ENCODE assay signal across 8 mouse cellular contexts in the genomic region with DNA sequence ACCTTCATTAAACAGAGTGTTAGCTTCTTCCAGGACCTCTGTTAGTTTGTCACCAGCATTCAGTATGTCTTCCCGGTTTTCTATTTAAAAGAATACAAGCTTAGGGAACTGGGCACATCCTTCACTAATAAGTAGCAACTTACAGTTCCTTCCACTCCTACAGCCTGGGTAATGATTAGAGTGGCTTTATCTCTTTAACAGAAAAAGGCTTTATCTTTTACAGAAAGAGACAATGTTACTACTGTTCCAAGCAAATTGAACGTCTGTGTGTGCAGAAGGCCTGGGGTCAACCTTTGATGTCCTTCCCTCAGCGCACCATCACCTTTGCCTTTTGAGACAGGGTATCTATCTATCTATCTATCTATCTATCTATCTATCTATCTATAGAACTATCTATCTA. TPM values are rescaled to one million over a fixed set of nuclear protein-coding genes. Genes with fewer than 3 reads are reported as not detected.
DNase-seq lines count a peak whose midpoint lies in the region; ATAC-seq and TF ChIP-seq lines count a peak whose summit lies in the region.

No protein-coding gene starts in this region.

- no peak for DNase-seq in kidney, postnatal 10 days
- no peak for DNase-seq in adipocyte (ENCODE audit: low spot score)
- no peak for DNase-seq in left cerebral cortex, adult 8-10 months (ENCODE audit: low spot score in 2 of 2)
- no peak for DNase-seq in left cerebral cortex, postnatal 10 days (ENCODE audit: extremely low spot score in 1 of 2, low spot score in 2 of 2)

- peak overlapping the region; percentile 94 for H3K4me3 ChIP-seq in kidney, embryonic 14.5 days (ENCODE audit: low read length)
- peak overlapping the region; percentile 98 for H3K4me3 ChIP-seq in bone marrow macrophage, adult 2 months (ENCODE audit: insufficient read depth, low read length)
- H3K4me3 ChIP-seq in hindbrain, embryonic 16.5 days (ENCODE audit: low read length): peak overlapping the region; percentile 94
- H3K4me3 ChIP-seq in midbrain, embryonic 15.5 days: peak overlapping the region; percentile 79

- peak overlapping the region; percentile 88 for H3K4me2 ChIP-seq in kidney, embryonic 14.5 days (replicated peaks; ENCODE audit: low read depth, low read length)
- H3K4me2 ChIP-seq in hindbrain, embryonic 16.5 days (ENCODE audit: low read length): peak overlapping the region; percentile 89
- H3K4me2 ChIP-seq in midbrain, embryonic 15.5 days: peak overlapping the region; percentile 82

- no peak for ATAC-seq in kidney, embryonic 14.5 days (ENCODE audit: low FRiP score, low TSS enrichment)
- no peak for ATAC-seq in hindbrain, embryonic 16.5 days
- ATAC-seq in midbrain, embryonic 15.5 days (replicated peaks): no peak

- H3K9ac ChIP-seq in kidney, embryonic 14.5 days (ENCODE audit: low read depth, low read length): peak overlapping the region; percentile 99
- H3K9ac ChIP-seq in hindbrain, embryonic 16.5 days (ENCODE audit: low read depth, low read length): peak overlapping the region; percentile 95
- H3K9ac ChIP-seq in midbrain, embryonic 15.5 days: peak overlapping the region; percentile 85; the same call in 1 of the 2 replicates

- TF ChIP-seq CTCF in bone marrow macrophage, adult 2 months (IDR thresholded peaks at IDR 0.05; ENCODE audit: low read depth, low read length): no peak

- TF ChIP-seq POLR2A in bone marrow macrophage, adult 2 months (IDR thresholded peaks at IDR 0.05; ENCODE audit: borderline replicate concordance, low read depth, low read length): no peak

- intact Hi-C loops in left cerebral cortex, postnatal 10 days (cut with DNase I): no loop called here

- peaks cover 42% of the 10 kb centered on the region for H3K36me3 ChIP-seq in kidney, embryonic 14.5 days (ENCODE audit: control insufficient read depth, insufficient read depth, low read length)
- peaks cover 11% of the 10 kb centered on the region for H3K36me3 ChIP-seq in hindbrain, embryonic 16.5 days (ENCODE audit: control insufficient read depth, insufficient read depth, low read length)
- 0 out of 2 replicates have a peak, but pooled peaks cover 6% of the 10 kb centered on the region for H3K36me3 ChIP-seq in midbrain, embryonic 15.5 days (replicated peaks)

- H3K9me3 ChIP-seq in kidney, embryonic 14.5 days (ENCODE audit: control insufficient read depth, low read length): no peaks in the 10 kb centered on the region; the same call in 1 of the 2 replicates
- H3K9me3 ChIP-seq in hindbrain, embryonic 16.5 days (ENCODE audit: control insufficient read depth, low read length): no peaks in the 10 kb centered on the region
- no peaks in the 10 kb centered on the region for H3K9me3 ChIP-seq in midbrain, embryonic 15.5 days

- peak overlapping the region; percentile 100 for H3K27ac ChIP-seq in kidney, embryonic 14.5 days (ENCODE audit: low read depth, low read length)
- H3K27ac ChIP-seq in bone marrow macrophage, adult 2 months (ENCODE audit: insufficient read depth, low read depth, low read length): no peak overlapping the region
- peak overlapping the region; percentile 98 for H3K27ac ChIP-seq in hindbrain, embryonic 16.5 days (ENCODE audit: low read depth, low read length)
- peak overlapping the region; percentile 95; the same call in 1 of the 2 replicates for H3K27ac ChIP-seq in midbrain, embryonic 15.5 days

- no peaks in the 10 kb centered on the region for H3K27me3 ChIP-seq in kidney, embryonic 14.5 days (ENCODE audit: control insufficient read depth, insufficient read depth, low read length)
- no peaks in the 10 kb centered on the region for H3K27me3 ChIP-seq in hindbrain, embryonic 16.5 days (replicated peaks; ENCODE audit: control insufficient read depth, insufficient read depth, low read length)
- H3K27me3 ChIP-seq in midbrain, embryonic 15.5 days (replicated peaks): no peaks in the 10 kb centered on the region

- H3K4me1 ChIP-seq in kidney, embryonic 14.5 days (ENCODE audit: control insufficient read depth, insufficient read depth, low read length): peaks cover 9% of the 10 kb centered on the region
- H3K4me1 ChIP-seq in bone marrow macrophage, adult 2 months (ENCODE audit: control insufficient read depth, insufficient read depth, low read length): peaks cover 7% of the 10 kb centered on the region
- peaks cover 15% of the 10 kb centered on the region for H3K4me1 ChIP-seq in hindbrain, embryonic 16.5 days (ENCODE audit: control insufficient read depth, insufficient read depth, low read depth, low read length)
- peaks cover 22% of the 10 kb centered on the region for H3K4me1 ChIP-seq in midbrain, embryonic 15.5 days

- 42% methylated on average over 3 of the region's 3 CpGs for WGBS in kidney, embryonic 14.5 days
- WGBS in hindbrain, embryonic 16.5 days: 60% methylated on average over 3 of the region's 3 CpGs
- WGBS in midbrain, embryonic 15.5 days: 54% methylated on average over 3 of the region's 3 CpGs

RNA-seq across cellular contexts. Expression of a gene that starts 25.7 kb away (rescaled TPM):
- 74.1 and 75.4 TPM in 2 replicates for polyA plus RNA-seq in kidney, embryonic 14.5 days (2014; fragmentation: Nextera tagmentation; extraction: Ambion mirVana)
- polyA plus RNA-seq in bone marrow macrophage, adult 2 months (2012; ENCODE audit: insufficient read depth, insufficient read length, missing spikeins): 37.7 and 41.0 TPM in 2 replicates
- polyA plus RNA-seq in hindbrain, embryonic 16.5 days (2015; fragmentation: Nextera tagmentation; extraction: Ambion mirVana): 102 and 109 TPM in 2 replicates
- polyA plus RNA-seq in midbrain, embryonic 15.5 days (2015; fragmentation: Nextera tagmentation; extraction: Ambion mirVana): 111 and 117 TPM in 2 replicates
- 10 to 100 TPM; 64.4 to 83.5 (median 67.3) TPM for total RNA-seq in left cerebral cortex, adult 8-10 months (2022)
- 10 to 100 TPM; 56.0 to 56.9 TPM for total RNA-seq in left cerebral cortex, postnatal 10 days (2021)

RNA-seq across cellular contexts. Expression of a gene that starts 27.0 kb away (rescaled TPM):
- polyA plus RNA-seq in kidney, embryonic 14.5 days (2014; fragmentation: Nextera tagmentation; extraction: Ambion mirVana): 228 and 242 TPM in 2 replicates
- polyA plus RNA-seq in bone marrow macrophage, adult 2 months (2012; ENCODE audit: insufficient read depth, insufficient read length, missing spikeins): 55.3 and 65.1 TPM in 2 replicates
- 72.9 and 75.7 TPM in 2 replicates for polyA plus RNA-seq in hindbrain, embryonic 16.5 days (2015; fragmentation: Nextera tagmentation; extraction: Ambion mirVana)
- 79.4 and 83.9 TPM in 2 replicates for polyA plus RNA-seq in midbrain, embryonic 15.5 days (2015; fragmentation: Nextera tagmentation; extraction: Ambion mirVana)
- 10 to 100 TPM; 37.5 to 40.9 (median 40.4) TPM for total RNA-seq in left cerebral cortex, adult 8-10 months (2022)
- total RNA-seq in left cerebral cortex, postnatal 10 days (2021): 10 to 100 TPM; 29.1 to 30.4 TPM

RNA-seq across cellular contexts. Expression of a gene that starts 31.3 kb away (rescaled TPM):
- 24.4 and 41.5 TPM in 2 replicates for polyA plus RNA-seq in kidney, embryonic 14.5 days (2014; fragmentation: Nextera tagmentation; extraction: Ambion mirVana)
- polyA plus RNA-seq in bone marrow macrophage, adult 2 months (2012; ENCODE audit: insufficient read depth, insufficient read length, missing spikeins): 2.9 and 3.9 TPM in 2 replicates
- 49.7 and 57.8 TPM in 2 replicates for polyA plus RNA-seq in hindbrain, embryonic 16.5 days (2015; fragmentation: Nextera tagmentation; extraction: Ambion mirVana)
- 68.7 TPM in 2 replicates for polyA plus RNA-seq in midbrain, embryonic 15.5 days (2015; fragmentation: Nextera tagmentation; extraction: Ambion mirVana)
- 10 to 100 TPM; 64.2 to 70.3 (median 68.0) TPM for total RNA-seq in left cerebral cortex, adult 8-10 months (2022)
- total RNA-seq in left cerebral cortex, postnatal 10 days (2021): 10 to 100 TPM; 79.4 to 81.9 TPM
